Mouse (Mus musculus) frontal cortex, postnatal 14 days (tissue): Measurements from ENCODE around the gene Ptcd1.
"Not testable (repeated sequence)": the region's sequence is repeated elsewhere in the genome, so short reads cannot be mapped to it uniquely, and the experiment has no call there.

Experiments
- DNase-seq, 2 experiments: peaks; one replicate each; pipeline ENCODE4 v3.0.0; 2022; ENCODE audit warnings: low spot score in 2 of 2

The Ptcd1 gene

GRCm38 (mm10) chr5:145114606-145115473 is 52.1 kb downstream of the Ptcd1 start:
- peak in 1 of 2 experiments; percentile 40 for DNase-seq

DNA sequence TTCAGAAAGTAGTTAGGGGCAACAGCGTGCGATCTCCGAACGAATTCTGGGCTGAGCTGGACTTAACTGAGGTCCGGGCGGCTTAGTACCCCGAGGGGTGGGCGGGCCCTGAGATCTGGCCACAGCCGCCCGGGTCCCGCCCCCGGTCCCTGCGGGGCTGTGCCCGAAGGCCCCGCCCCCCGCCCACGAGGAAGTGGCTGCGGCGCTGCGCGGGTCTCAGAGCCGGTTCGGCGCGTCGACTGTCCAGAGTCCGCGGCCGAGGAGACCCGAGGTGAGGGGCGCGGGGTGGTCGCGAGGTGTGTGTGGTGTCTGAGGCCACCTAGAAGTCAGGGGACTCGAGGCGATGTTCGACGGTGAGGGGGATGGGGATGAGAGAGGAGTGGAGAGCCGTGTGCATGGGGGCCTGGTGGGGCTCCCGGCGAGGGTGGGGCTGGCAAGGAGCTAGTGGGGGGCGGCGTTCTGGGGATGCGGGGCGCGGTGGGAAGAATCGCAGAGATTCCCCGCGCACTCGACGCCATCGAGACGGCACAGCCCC is 52.8 kb downstream of the Ptcd1 start, which contains the start of gene Arpc1b:
Gene Arpc1b, plus strand, starts transcription at position 145 of the 535 bp plus-strand sequence.
- no peak for DNase-seq

DNA sequence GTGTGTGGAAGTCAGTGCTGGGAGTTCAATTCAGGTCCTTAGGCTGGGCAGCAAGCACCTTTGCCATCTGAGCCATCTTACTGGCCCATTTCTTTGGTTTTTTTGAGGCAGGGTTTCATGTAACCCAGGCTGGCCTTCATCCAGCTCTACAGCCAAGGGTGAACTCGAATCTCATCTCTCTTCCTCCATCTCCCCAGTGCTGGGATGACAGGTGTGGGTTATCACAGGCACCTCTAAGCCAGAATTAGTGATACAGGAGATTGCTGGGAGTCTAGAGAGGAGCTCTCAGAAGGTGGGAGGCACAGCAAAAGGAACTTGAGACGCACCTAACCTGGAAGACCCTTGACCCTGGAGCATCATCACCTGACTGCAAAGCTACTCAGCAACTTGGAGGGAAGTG is 53.5 kb downstream of the Ptcd1 start:
- DNase-seq = no peak

DNA sequence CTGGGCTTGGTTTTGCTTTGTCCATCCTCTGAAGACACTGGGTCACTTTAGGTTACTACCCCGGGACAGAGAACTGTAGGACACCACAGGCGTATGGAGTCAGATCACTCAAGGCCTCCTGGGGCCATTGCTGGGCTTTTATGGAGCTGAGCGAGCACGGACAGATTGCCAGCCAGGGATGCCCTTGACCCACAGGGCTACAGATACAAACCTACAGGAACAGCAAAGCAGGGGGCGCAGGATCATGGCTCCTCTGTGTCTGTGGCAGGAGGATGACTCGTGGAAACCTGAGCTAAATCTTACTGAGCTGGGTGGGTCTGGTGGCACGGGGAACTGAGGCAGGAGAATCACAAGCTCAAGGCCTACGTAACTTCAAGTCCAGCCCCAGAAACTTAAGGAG is 54.3 kb downstream of the Ptcd1 start:
- DNase-seq = no peak

GRCm38 (mm10) chr5:145110401-145110800 is 56.5 kb downstream of the Ptcd1 start:
- no peak for DNase-seq

DNA sequence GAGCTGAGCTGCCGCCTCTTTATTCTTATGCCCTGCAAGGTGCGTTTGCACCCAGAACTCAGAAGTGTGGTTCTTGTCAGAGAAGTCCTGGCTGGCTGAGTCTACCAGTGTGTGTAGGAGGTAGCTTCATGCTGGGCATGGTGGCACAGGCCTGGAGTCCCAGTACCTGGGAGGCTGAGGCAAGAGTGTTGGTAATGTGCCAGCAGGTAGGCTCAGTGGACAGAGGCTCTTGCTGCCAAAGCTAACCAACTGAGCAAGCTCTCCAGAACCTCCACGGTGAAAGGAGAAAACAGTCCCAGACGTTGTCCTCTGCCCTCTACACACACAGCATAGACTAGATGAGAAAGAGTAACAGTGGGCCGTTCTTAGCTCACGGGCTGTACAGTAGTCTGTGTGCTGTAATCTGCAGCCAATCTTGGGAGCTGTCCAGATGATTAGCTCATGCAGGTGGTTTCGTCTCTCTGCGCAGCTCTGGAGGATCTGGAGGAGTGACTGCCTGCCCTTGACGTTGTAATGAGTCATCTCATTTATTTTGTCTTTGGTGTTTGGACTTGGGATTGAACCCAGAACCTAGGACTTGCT is 61.1 kb downstream of the Ptcd1 start:
- DNase-seq = no peak

- DNase-seq = no peak
Measured at GRCm38 (mm10) chr5:145104328-145104727, 62.6 kb downstream of the Ptcd1 start.

DNA sequence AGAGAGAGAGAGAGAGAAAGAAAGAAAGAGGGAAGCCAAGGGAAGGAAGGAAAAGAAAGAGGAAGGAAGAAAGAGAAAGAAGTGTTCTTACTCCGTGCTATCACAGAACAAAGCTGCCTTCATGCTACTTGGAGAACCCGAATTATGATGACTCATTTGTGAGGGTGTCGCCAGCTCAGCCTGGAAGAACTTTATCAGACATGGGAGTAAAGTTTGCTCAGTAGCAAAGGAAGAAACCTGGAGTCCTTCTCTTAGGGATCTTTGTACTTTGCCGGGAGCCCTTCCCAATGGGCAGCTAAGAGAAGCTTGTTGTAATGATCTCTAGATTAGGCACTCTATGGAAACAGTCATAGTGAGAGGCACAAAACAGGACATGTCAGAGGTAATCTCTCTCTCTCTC is 64.2 kb downstream of the Ptcd1 start:
- DNase-seq = no peak

GRCm38 (mm10) chr5:145101451-145101850 is 65.5 kb downstream of the Ptcd1 start:
- not testable (repeated sequence) for DNase-seq

DNA sequence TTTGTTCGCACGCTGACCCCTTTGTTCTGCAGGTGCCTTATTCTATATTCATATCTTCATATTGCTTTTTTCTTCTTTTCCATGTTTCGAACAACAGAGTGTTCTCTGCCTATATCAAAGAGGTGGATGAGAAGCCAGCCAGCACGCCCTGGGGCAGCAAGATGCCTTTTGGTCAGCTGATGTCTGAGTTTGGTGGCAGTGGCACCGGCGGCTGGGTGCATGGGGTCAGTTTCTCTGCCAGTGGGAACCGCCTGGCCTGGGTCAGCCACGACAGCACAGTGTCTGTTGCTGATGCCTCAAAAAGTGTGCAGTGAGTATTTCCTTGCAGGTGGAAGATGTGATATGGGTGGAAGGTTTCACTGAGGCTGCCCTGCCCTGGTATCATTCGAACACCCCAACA is 65.9 kb downstream of the Ptcd1 start:
- no peak for DNase-seq

DNA sequence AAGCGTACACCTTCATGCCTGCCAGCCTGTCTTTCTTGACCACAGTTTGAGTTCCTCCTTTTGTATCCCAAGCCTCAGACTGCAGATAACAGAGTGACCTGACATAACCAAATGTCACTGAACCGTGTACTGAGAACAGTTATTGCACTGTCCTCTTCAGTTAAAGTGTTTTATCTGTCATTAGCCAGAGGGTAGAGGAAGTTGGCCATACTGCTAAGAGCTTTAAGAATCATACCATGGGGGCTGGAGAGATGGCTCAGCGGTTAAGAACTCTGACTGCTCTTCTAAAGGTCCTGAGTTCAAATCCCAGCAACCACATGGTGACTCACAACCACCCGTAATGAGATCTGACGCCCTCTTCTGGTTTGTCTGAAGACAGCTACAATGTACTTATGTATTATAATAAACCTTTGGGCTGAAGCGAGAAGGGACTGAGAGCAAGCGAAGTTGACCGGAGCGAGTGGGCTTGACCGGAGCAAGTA is 68.5 kb downstream of the Ptcd1 start:
- no peak for DNase-seq
